Mouse (Mus musculus): ENCODE measurements around the gene Mark4. TPM values are rescaled to one million over a fixed set of nuclear protein-coding genes. Genes with fewer than 3 reads are reported as not detected.

Mark4 gene
- polyA plus RNA-seq, 1 experiment from 2014 or later: 13.5 TPM

DNA sequence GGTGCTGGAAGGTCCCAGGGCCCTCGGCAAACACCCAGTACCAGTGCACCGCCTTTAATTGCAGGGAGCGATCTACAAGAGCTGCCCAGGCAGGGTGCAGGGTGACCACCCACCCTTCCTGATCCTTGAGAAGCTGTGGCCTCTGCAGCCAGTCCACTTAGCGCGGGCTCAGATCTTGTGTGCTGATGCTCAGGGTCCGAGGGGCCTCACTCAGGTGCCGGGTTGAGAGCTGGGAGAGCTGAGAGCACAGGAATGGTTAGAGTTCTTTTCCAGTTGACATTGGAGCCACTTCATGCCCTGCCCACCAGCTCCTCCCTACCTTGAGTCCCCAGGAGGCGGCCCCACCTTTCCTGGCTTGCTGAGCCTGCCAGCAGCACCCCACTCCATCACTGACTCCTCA, 64.1 kb downstream of the Mark4 start:
- WGBS: 95% methylated on average over 8 of the region's 8 CpGs
- Histone ChIP-seq H3K27me3 (peaks cover 8% of the 10 kb centered on the region), H3K27ac (no peak overlapping the region), H3K4me3 (replicated peaks) (no peak overlapping the region), H3K36me3 (peaks cover 65% of the 10 kb centered on the region), H3K4me2 (no peak overlapping the region), H3K4me1 (replicated peaks) (peaks cover 5% of the 10 kb centered on the region), H3K9me3 (no peaks in the 10 kb centered on the region), H3K9ac (replicated peaks) (no peak overlapping the region)
- no peak for ATAC-seq (ENCODE audit: insufficient number of reproducible peaks, insufficient read depth, low FRiP score, low TSS enrichment, low read depth)

GRCm38 (mm10) chr7:19388699-19389413, 69.8 kb downstream of the Mark4 start:
- H3K9me3 ChIP-seq: no peaks in the 10 kb centered on the region
- 84% methylated on average over 10 of the region's 10 CpGs for WGBS
- H3K27me3 ChIP-seq: no peaks in the 10 kb centered on the region
- no peaks in the 10 kb centered on the region for H3K4me1 ChIP-seq (replicated peaks)
- H3K36me3 ChIP-seq: peaks cover 99% of the 10 kb centered on the region
- ATAC-seq (ENCODE audit: insufficient number of reproducible peaks, insufficient read depth, low FRiP score, low TSS enrichment, low read depth): no peak
- H3K9ac ChIP-seq (replicated peaks): no peak overlapping the region
- no peak overlapping the region for H3K4me3 ChIP-seq (replicated peaks)
- H3K27ac ChIP-seq: no peak overlapping the region
- H3K4me2 ChIP-seq: no peak overlapping the region

DNA sequence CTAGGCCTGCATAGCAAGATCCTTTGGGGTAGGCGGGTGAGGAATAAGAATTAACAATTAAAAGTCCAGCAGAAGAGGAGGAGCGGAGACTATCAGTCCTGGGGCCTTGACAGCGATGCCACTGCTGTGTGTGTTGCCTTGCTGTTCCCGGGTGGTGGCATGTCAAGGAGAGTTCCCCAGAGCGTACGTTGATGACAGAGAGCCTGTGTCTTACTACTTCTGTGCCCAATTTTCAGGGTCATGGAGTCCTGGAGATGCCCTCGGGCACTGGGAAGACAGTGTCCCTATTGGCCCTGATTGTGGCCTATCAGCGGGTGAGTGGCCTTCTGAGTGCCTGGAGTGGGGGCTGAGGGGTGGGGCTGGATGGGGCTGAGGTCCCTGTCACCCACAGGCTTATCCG, 74.9 kb downstream of the Mark4 start:
- WGBS: 87% methylated on average over 9 of the region's 9 CpGs
- no peaks in the 10 kb centered on the region for H3K9me3 ChIP-seq
- H3K27me3 ChIP-seq: no peaks in the 10 kb centered on the region
- H3K36me3 ChIP-seq: peaks cover 51% of the 10 kb centered on the region
- H3K27ac ChIP-seq: no peak overlapping the region
- peak overlapping the region; percentile 91; the same call in 1 of the 2 replicates for H3K4me2 ChIP-seq
- H3K4me1 ChIP-seq (replicated peaks): peaks cover 14% of the 10 kb centered on the region
- H3K4me3 ChIP-seq (replicated peaks): 0 out of 2 replicates have a peak overlapping the region, but pooled peaks have one; percentile 3
- no peak overlapping the region for H3K9ac ChIP-seq (replicated peaks)
- no peak for ATAC-seq (ENCODE audit: insufficient number of reproducible peaks, insufficient read depth, low FRiP score, low TSS enrichment, low read depth)

- Histone ChIP-seq H3K4me1 (replicated peaks) (peaks cover 14% of the 10 kb centered on the region), H3K36me3 (peaks cover 36% of the 10 kb centered on the region), H3K4me2 (peak overlapping the region; percentile 91), H3K4me3 (replicated peaks) (peak overlapping the region; percentile 93), H3K27ac (peak overlapping the region; percentile 29; the same call in 1 of the 2 replicates), H3K9me3 (no peaks in the 10 kb centered on the region), H3K27me3 (no peaks in the 10 kb centered on the region), H3K9ac (replicated peaks) (peak overlapping the region; percentile 86)
- WGBS: under 1% methylated on average over 27 of the region's 37 CpGs
- peak; percentile 41; the same call in 1 of the 2 replicates for ATAC-seq (ENCODE audit: insufficient number of reproducible peaks, insufficient read depth, low FRiP score, low TSS enrichment, low read depth)
Measured at GRCm38 (mm10) chr7:19382166-19382541, 76.5 kb downstream of the Mark4 start.

GRCm38 (mm10) chr7:19381377-19382165, 77.0 kb downstream of the Mark4 start, which contains the start of gene Ercc2:
Ercc2 (plus strand) TSS chr7:19382010.
- no peaks in the 10 kb centered on the region for H3K9me3 ChIP-seq
- peaks cover 14% of the 10 kb centered on the region for H3K4me1 ChIP-seq (replicated peaks)
- peak within 1 kb of the TSS; percentile 93 for H3K4me3 ChIP-seq (replicated peaks)
- H3K9ac ChIP-seq (replicated peaks): peak within 1 kb of the TSS; percentile 86
- H3K27ac ChIP-seq: peak within 1 kb of the TSS; percentile 29; the same call in 1 of the 2 replicates
- peak within 1 kb of the TSS; percentile 91 for H3K4me2 ChIP-seq
- 7% methylated on average over 45 of the region's 48 CpGs for WGBS
- H3K27me3 ChIP-seq: no peaks in the 10 kb centered on the region
- peak; percentile 96 for ATAC-seq (ENCODE audit: insufficient number of reproducible peaks, insufficient read depth, low FRiP score, low TSS enrichment, low read depth)
- peaks cover 30% of the 10 kb centered on the region for H3K36me3 ChIP-seq

GRCm38 (mm10) chr7:19378049-19378448, 80.6 kb downstream of the Mark4 start:
- Histone ChIP-seq H3K9ac (replicated peaks) (no peak overlapping the region), H3K4me1 (replicated peaks) (peaks cover 7% of the 10 kb centered on the region), H3K27me3 (no peaks in the 10 kb centered on the region), H3K4me3 (replicated peaks) (no peak overlapping the region), H3K4me2 (no peak overlapping the region), H3K36me3 (peaks cover 10% of the 10 kb centered on the region), H3K27ac (no peak overlapping the region), H3K9me3 (no peaks in the 10 kb centered on the region)
- ATAC-seq (ENCODE audit: insufficient number of reproducible peaks, insufficient read depth, low FRiP score, low TSS enrichment, low read depth): no peak
- WGBS: 62% methylated on average over 8 of the region's 8 CpGs

GRCm38 (mm10) chr7:19376019-19376418, 82.6 kb downstream of the Mark4 start:
- Histone ChIP-seq H3K9me3 (no peaks in the 10 kb centered on the region), H3K27me3 (no peaks in the 10 kb centered on the region), H3K36me3 (peaks cover 13% of the 10 kb centered on the region), H3K4me3 (replicated peaks) (no peak overlapping the region), H3K27ac (no peak overlapping the region), H3K4me2 (no peak overlapping the region), H3K9ac (replicated peaks) (no peak overlapping the region), H3K4me1 (replicated peaks) (no peaks in the 10 kb centered on the region)
- WGBS: 84% methylated on average over 4 of the region's 4 CpGs
- no peak for ATAC-seq (ENCODE audit: insufficient number of reproducible peaks, insufficient read depth, low FRiP score, low TSS enrichment, low read depth)

- WGBS: 82% methylated on average over 18 of the region's 18 CpGs
Measured at GRCm38 (mm10) chr7:19375368-19375767, 83.3 kb downstream of the Mark4 start.

More at GRCm38 (mm10) chr7:19375368-19375767, 83.3 kb downstream of the Mark4 start:
- peaks cover 16% of the 10 kb centered on the region for H3K36me3 ChIP-seq
- no peak for ATAC-seq (ENCODE audit: insufficient number of reproducible peaks, insufficient read depth, low FRiP score, low TSS enrichment, low read depth)
- no peak overlapping the region for H3K27ac ChIP-seq
- no peaks in the 10 kb centered on the region for H3K4me1 ChIP-seq (replicated peaks)
- H3K9me3 ChIP-seq: no peaks in the 10 kb centered on the region
- no peak overlapping the region for H3K4me2 ChIP-seq
- H3K27me3 ChIP-seq: no peaks in the 10 kb centered on the region
- H3K9ac ChIP-seq (replicated peaks): no peak overlapping the region
- H3K4me3 ChIP-seq (replicated peaks): no peak overlapping the region

MicroRNAs within 50 kb of the gene (microRNA counts, 519-probe panel; counts per million panel counts)
- not detected for microRNA mmu-miR-343

Small RNA genes lying within 50 kb of the gene (microRNA-seq; reads per million reads assigned to microRNA genes)
- not detected for gene Mir343

Other genes with a start within 250 kb of the Mark4 start
- 4.4 and 5.7 TPM in 2 replicates for gene Gpr4, start 246.3 kb downstream of the Mark4 start, polyA plus RNA-seq (2016; fragmentation: Nextera tagmentation; extraction: Ambion mirVana)
- gene Opa3, start 230.5 kb downstream of the Mark4 start, polyA plus RNA-seq (2016; fragmentation: Nextera tagmentation; extraction: Ambion mirVana): 38.7 and 39.5 TPM in 2 replicates
- 66.4 and 68.8 TPM in 2 replicates for gene Vasp, start 187.0 kb downstream of the Mark4 start, polyA plus RNA-seq (2016; fragmentation: Nextera tagmentation; extraction: Ambion mirVana)
- not detected in 2 replicates for gene Ppm1n, start 178.8 kb downstream of the Mark4 start, polyA plus RNA-seq (2016; fragmentation: Nextera tagmentation; extraction: Ambion mirVana)
- 12.4 and 12.8 TPM in 2 replicates for gene Rtn2, start 176.2 kb downstream of the Mark4 start, polyA plus RNA-seq (2016; fragmentation: Nextera tagmentation; extraction: Ambion mirVana)
- gene Fosb, start 148.8 kb downstream of the Mark4 start, polyA plus RNA-seq (2016; fragmentation: Nextera tagmentation; extraction: Ambion mirVana): 0.18 and 0.20 TPM in 2 replicates
- 92.3 and 105 TPM in 2 replicates for gene Ercc1, start 114.0 kb downstream of the Mark4 start, polyA plus RNA-seq (2016; fragmentation: Nextera tagmentation; extraction: Ambion mirVana)
- gene Cd3eap, start 99.3 kb downstream of the Mark4 start, polyA plus RNA-seq (2016; fragmentation: Nextera tagmentation; extraction: Ambion mirVana): 28.4 TPM in 2 replicates
- gene Ppp1r13l, start 99.1 kb downstream of the Mark4 start, polyA plus RNA-seq (2016; fragmentation: Nextera tagmentation; extraction: Ambion mirVana): 7.1 and 9.3 TPM in 2 replicates
- 22.9 and 23.8 TPM in 2 replicates for gene Ercc2, start 76.8 kb downstream of the Mark4 start, polyA plus RNA-seq (2016; fragmentation: Nextera tagmentation; extraction: Ambion mirVana)
- gene Klc3, start 54.7 kb downstream of the Mark4 start, polyA plus RNA-seq (2016; fragmentation: Nextera tagmentation; extraction: Ambion mirVana): 6.7 and 7.8 TPM in 2 replicates
- gene Ckm, start 54.0 kb downstream of the Mark4 start, polyA plus RNA-seq (2016; fragmentation: Nextera tagmentation; extraction: Ambion mirVana): 0.25 and 0.42 TPM in 2 replicates
- gene Exoc3l2, start 4.5 kb upstream of the Mark4 start, polyA plus RNA-seq (2016; fragmentation: Nextera tagmentation; extraction: Ambion mirVana): 1.5 and 1.8 TPM in 2 replicates
- 3.6 and 4.1 TPM in 2 replicates for gene Bloc1s3, start 49.5 kb upstream of the Mark4 start, polyA plus RNA-seq (2016; fragmentation: Nextera tagmentation; extraction: Ambion mirVana)
- 79.4 and 80.0 TPM in 2 replicates for gene Trappc6a, start 49.6 kb upstream of the Mark4 start, polyA plus RNA-seq (2016; fragmentation: Nextera tagmentation; extraction: Ambion mirVana)
- 0.14 TPM in 1 of 2 replicates, not detected in the other for gene Nkpd1, start 59.0 kb upstream of the Mark4 start, polyA plus RNA-seq (2016; fragmentation: Nextera tagmentation; extraction: Ambion mirVana)
- 33.2 and 39.7 TPM in 2 replicates for gene Ppp1r37, start 104.3 kb upstream of the Mark4 start, polyA plus RNA-seq (2016; fragmentation: Nextera tagmentation; extraction: Ambion mirVana)
- 0.38 and 0.61 TPM in 2 replicates for gene Zfp296, start 118.5 kb upstream of the Mark4 start, polyA plus RNA-seq (2016; fragmentation: Nextera tagmentation; extraction: Ambion mirVana)
- 167 and 170 TPM in 2 replicates for gene Gemin7, start 118.8 kb upstream of the Mark4 start, polyA plus RNA-seq (2016; fragmentation: Nextera tagmentation; extraction: Ambion mirVana)
- 77.4 and 78.4 TPM in 2 replicates for gene Clasrp, start 145.7 kb upstream of the Mark4 start, polyA plus RNA-seq (2016; fragmentation: Nextera tagmentation; extraction: Ambion mirVana)
- gene Relb, start 170.6 kb upstream of the Mark4 start, polyA plus RNA-seq (2016; fragmentation: Nextera tagmentation; extraction: Ambion mirVana): 5.8 and 7.3 TPM in 2 replicates
- gene Clptm1, start 206.2 kb upstream of the Mark4 start, polyA plus RNA-seq (2016; fragmentation: Nextera tagmentation; extraction: Ambion mirVana): 92.6 and 94.2 TPM in 2 replicates
- gene Apoc2, start 219.1 kb upstream of the Mark4 start, polyA plus RNA-seq (2016; fragmentation: Nextera tagmentation; extraction: Ambion mirVana): 0.97 TPM in 1 of 2 replicates, not detected in the other
- gene Gm44805, start 222.6 kb upstream of the Mark4 start, polyA plus RNA-seq (2016; fragmentation: Nextera tagmentation; extraction: Ambion mirVana): not detected in 2 replicates
- not detected in 2 replicates for gene Apoc4, start 222.7 kb upstream of the Mark4 start, polyA plus RNA-seq (2016; fragmentation: Nextera tagmentation; extraction: Ambion mirVana)
- 4.6 and 7.0 TPM in 2 replicates for gene Apoc1, start 233.8 kb upstream of the Mark4 start, polyA plus RNA-seq (2016; fragmentation: Nextera tagmentation; extraction: Ambion mirVana)
- gene Apoe, start 240.4 kb upstream of the Mark4 start, polyA plus RNA-seq (2016; fragmentation: Nextera tagmentation; extraction: Ambion mirVana): 114 and 131 TPM in 2 replicates